Mouse (Mus musculus): ENCODE data around the gene Rtf2. TPM values are rescaled to one million over a fixed set of nuclear protein-coding genes. Genes with fewer than 3 reads are reported as not detected.
A peak's percentile ranks its signal among the peaks of the same experiment; 100 is the strongest.

Rtf2 gene
- polyA plus RNA-seq, 1 experiment: 57.1 TPM

GRCm38 (mm10) chr2:172430609-172431008 is 9.7 kb upstream of the Rtf2 start:
- H3K36me3 ChIP-seq (replicated peaks; ENCODE audit: low read length): peaks cover 90% of the 10 kb centered on the region
- peak overlapping the region; percentile 3 for H3K4me3 ChIP-seq (replicated peaks)
- no peak for TF ChIP-seq GATA1 (IDR thresholded peaks at IDR 0.05; ENCODE audit: borderline replicate concordance, low read length)
- TF ChIP-seq FLI1 (IDR thresholded peaks at IDR 0.05; ENCODE audit: low read length): no peak
- no peaks in the 10 kb centered on the region for H3K9me3 ChIP-seq
- no peaks in the 10 kb centered on the region for H3K27me3 ChIP-seq (replicated peaks)
- H3K4me1 ChIP-seq: peaks cover 90% of the 10 kb centered on the region

GRCm38 (mm10) chr2:172433746-172434145 is 6.6 kb upstream of the Rtf2 start:
- H3K9me3 ChIP-seq: no peaks in the 10 kb centered on the region
- H3K36me3 ChIP-seq (replicated peaks; ENCODE audit: low read length): peaks cover 59% of the 10 kb centered on the region
- TF ChIP-seq FLI1 (IDR thresholded peaks at IDR 0.05; ENCODE audit: low read length) (no peak), GATA1 (IDR thresholded peaks at IDR 0.05; ENCODE audit: borderline replicate concordance, low read length) (no peak)
- H3K4me1 ChIP-seq: peaks cover 89% of the 10 kb centered on the region
- no peaks in the 10 kb centered on the region for H3K27me3 ChIP-seq (replicated peaks)
- no peak overlapping the region for H3K4me3 ChIP-seq (replicated peaks)

- H3K4me1 ChIP-seq: peaks cover 80% of the 10 kb centered on the region
- no peaks in the 10 kb centered on the region for H3K9me3 ChIP-seq
- no peak for TF ChIP-seq GATA1 (IDR thresholded peaks at IDR 0.05; ENCODE audit: borderline replicate concordance, low read length)
- TF ChIP-seq FLI1 (IDR thresholded peaks at IDR 0.05; ENCODE audit: low read length): no peak
- peak overlapping the region; percentile 54 for H3K4me3 ChIP-seq (replicated peaks)
- peaks cover 31% of the 10 kb centered on the region for H3K36me3 ChIP-seq (replicated peaks; ENCODE audit: low read length)
- no peaks in the 10 kb centered on the region for H3K27me3 ChIP-seq (replicated peaks)
Measured at GRCm38 (mm10) chr2:172437371-172437952, 2.9 kb upstream of the Rtf2 start.

- H3K36me3 ChIP-seq (replicated peaks; ENCODE audit: low read length): peaks cover 35% of the 10 kb centered on the region
- TF ChIP-seq FLI1 (IDR thresholded peaks at IDR 0.05; ENCODE audit: low read length) (no peak), GATA1 (IDR thresholded peaks at IDR 0.05; ENCODE audit: borderline replicate concordance, low read length) (no peak)
- no peaks in the 10 kb centered on the region for H3K9me3 ChIP-seq
- peak overlapping the region; percentile 99 for H3K4me3 ChIP-seq (replicated peaks)
- H3K27me3 ChIP-seq (replicated peaks): no peaks in the 10 kb centered on the region
- peaks cover 68% of the 10 kb centered on the region for H3K4me1 ChIP-seq
Measured at GRCm38 (mm10) chr2:172440640-172441005, 267 bp downstream of the Rtf2 start.

DNA sequence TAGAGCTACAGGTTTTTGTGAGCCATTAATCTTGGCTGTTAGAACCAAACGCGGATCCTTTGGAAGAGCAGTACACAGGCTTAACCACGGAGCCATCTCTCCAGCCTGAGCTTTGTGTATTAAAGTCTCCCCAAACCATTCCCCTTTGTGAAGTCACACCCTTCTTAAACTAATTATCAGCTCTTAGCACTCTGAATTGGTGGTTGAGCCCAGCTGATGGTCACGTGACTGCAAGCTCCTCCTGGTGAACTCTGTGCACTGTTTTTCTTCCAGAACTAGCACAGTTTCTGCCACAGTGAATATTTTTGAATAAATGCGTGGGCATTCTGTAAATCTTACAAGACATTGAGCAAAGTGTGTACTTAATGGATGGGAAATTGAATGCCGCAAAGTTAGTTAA is 820 bp downstream of the Rtf2 start:
- peak overlapping the region; percentile 99 for H3K4me3 ChIP-seq (replicated peaks)
- TF ChIP-seq GATA1 (IDR thresholded peaks at IDR 0.05; ENCODE audit: borderline replicate concordance, low read length) (no peak), FLI1 (IDR thresholded peaks at IDR 0.05; ENCODE audit: low read length) (no peak)
- peaks cover 40% of the 10 kb centered on the region for H3K36me3 ChIP-seq (replicated peaks; ENCODE audit: low read length)
- H3K27me3 ChIP-seq (replicated peaks): no peaks in the 10 kb centered on the region
- peaks cover 68% of the 10 kb centered on the region for H3K4me1 ChIP-seq
- no peaks in the 10 kb centered on the region for H3K9me3 ChIP-seq

DNA sequence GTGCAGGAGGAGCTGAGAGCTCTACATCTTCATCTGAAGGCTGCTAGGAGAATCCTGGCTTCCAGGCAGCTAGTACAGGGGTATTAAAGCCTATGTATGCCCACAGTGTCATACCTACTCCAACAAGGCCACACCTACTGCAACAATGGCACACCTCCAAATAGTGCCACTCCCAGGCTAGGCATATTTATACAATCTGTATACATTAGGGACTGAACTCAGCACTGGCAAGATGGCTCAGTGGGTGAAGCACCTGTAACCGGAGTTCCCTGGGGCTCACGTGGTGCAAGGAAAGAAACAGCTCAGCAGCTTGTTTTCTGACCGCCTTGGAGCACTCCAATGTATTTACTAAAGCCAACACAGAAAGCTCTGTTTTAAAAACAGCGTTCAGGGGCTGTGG is 5.3 kb downstream of the Rtf2 start:
- Histone ChIP-seq H3K27me3 (replicated peaks) (no peaks in the 10 kb centered on the region), H3K36me3 (replicated peaks; ENCODE audit: low read length) (peaks cover 85% of the 10 kb centered on the region), H3K4me3 (replicated peaks) (no peak overlapping the region), H3K4me1 (peaks cover 44% of the 10 kb centered on the region), H3K9me3 (no peaks in the 10 kb centered on the region)
- TF ChIP-seq FLI1 (IDR thresholded peaks at IDR 0.05; ENCODE audit: low read length) (no peak), GATA1 (IDR thresholded peaks at IDR 0.05; ENCODE audit: borderline replicate concordance, low read length) (no peak)

DNA sequence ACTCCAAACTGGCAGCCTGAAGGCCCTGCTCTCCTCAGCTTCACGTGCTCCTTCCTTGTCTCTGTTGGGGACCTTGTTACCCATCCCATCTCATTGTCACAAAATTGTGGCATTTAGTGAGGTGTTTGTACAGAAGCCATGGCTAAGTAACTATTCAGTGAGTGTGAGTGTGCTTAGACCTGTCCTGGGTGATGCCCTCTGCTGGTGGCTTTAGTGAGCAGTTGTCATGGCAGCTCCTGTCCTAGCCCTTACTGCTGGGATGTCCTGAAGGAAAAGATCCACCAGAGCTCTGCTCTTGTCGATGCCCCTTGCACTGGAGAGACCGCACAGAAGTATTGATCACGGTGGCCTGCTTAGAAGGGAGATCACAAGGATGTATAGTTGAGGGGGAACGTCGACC is 7.0 kb downstream of the Rtf2 start:
- Histone ChIP-seq H3K9me3 (no peaks in the 10 kb centered on the region), H3K36me3 (replicated peaks; ENCODE audit: low read length) (peaks cover 93% of the 10 kb centered on the region), H3K27me3 (replicated peaks) (no peaks in the 10 kb centered on the region), H3K4me1 (peaks cover 32% of the 10 kb centered on the region), H3K4me3 (replicated peaks) (no peak overlapping the region)
- no peak for TF ChIP-seq GATA1 (IDR thresholded peaks at IDR 0.05; ENCODE audit: borderline replicate concordance, low read length)
- no peak for TF ChIP-seq FLI1 (IDR thresholded peaks at IDR 0.05; ENCODE audit: low read length)

GRCm38 (mm10) chr2:172448329-172448728 is 8.0 kb downstream of the Rtf2 start:
- no peak overlapping the region for H3K4me3 ChIP-seq (replicated peaks)
- no peak for TF ChIP-seq GATA1 (IDR thresholded peaks at IDR 0.05; ENCODE audit: borderline replicate concordance, low read length)
- TF ChIP-seq FLI1 (IDR thresholded peaks at IDR 0.05; ENCODE audit: low read length): no peak
- H3K9me3 ChIP-seq: no peaks in the 10 kb centered on the region
- H3K36me3 ChIP-seq (replicated peaks; ENCODE audit: low read length): peaks cover 99% of the 10 kb centered on the region
- H3K27me3 ChIP-seq (replicated peaks): no peaks in the 10 kb centered on the region
- H3K4me1 ChIP-seq: peaks cover 22% of the 10 kb centered on the region

DNA sequence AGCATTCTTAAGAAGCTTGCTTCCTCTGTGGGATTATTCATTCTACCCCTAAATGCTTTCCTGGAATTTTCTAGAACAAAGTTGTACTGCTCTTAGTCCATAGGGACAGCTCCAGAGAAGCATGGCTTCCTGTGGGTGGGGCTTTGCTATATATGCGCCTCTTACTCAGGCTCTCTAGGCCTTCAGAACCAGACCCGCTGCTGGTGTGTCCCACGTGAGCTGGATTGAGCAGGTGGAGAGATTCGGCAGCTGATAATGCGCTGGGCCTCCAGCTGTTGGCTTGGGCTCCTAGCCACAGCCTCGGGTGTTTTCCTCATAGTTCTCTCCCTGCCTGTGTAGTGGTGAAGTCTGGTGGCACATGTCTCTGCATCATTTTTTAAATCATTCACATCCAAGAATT is 10.3 kb downstream of the Rtf2 start:
- no peaks in the 10 kb centered on the region for H3K9me3 ChIP-seq
- TF ChIP-seq FLI1 (IDR thresholded peaks at IDR 0.05; ENCODE audit: low read length): no peak
- no peak for TF ChIP-seq GATA1 (IDR thresholded peaks at IDR 0.05; ENCODE audit: borderline replicate concordance, low read length)
- no peak overlapping the region for H3K4me3 ChIP-seq (replicated peaks)
- H3K27me3 ChIP-seq (replicated peaks): no peaks in the 10 kb centered on the region
- peaks cover 16% of the 10 kb centered on the region for H3K4me1 ChIP-seq
- peaks cover 99% of the 10 kb centered on the region for H3K36me3 ChIP-seq (replicated peaks; ENCODE audit: low read length)

DNA sequence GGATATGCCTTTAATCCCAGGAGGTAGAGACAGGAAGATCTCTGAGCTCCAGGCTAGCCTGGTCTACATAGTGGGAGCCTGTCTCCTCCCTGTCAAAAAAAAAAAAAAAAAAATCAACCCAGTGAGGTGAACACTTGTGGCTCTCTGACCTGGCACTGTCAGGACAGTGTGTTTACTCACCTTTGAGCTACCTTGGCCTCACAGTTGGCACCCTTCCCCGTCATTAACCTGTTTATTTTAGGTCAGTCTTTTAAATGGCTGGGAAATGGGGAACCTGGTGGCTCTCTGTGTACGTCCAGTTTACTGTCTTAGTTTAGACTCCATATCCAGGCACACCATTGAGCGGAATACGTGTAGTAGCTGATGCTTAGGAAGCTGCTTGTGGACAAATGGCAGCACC is 11.7 kb downstream of the Rtf2 start:
- Histone ChIP-seq H3K9me3 (no peaks in the 10 kb centered on the region), H3K36me3 (replicated peaks; ENCODE audit: low read length) (peaks cover 99% of the 10 kb centered on the region), H3K4me3 (replicated peaks) (no peak overlapping the region), H3K27me3 (replicated peaks) (no peaks in the 10 kb centered on the region), H3K4me1 (peaks cover 14% of the 10 kb centered on the region)
- TF ChIP-seq FLI1 (IDR thresholded peaks at IDR 0.05; ENCODE audit: low read length): no peak

DNA sequence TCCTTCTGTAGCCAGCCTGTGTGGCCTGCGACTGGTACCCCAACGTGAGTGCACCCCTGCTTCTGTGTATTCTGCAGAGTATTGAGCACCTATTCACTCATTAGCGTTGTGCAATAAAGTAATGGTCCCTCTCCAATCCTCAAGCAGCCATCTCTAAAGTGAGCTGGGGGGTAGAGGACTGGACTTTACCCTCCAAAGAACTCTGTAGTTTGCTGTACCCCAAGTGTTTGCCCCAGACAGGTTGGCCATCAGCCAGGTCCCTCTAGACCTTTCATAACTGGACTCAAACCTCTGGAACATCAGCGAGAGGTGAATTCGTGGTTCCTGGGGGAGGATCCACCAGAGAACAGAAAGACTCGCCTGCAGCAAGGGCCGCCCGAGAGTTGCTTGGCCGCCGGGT is 12.1 kb downstream of the Rtf2 start:
- no peaks in the 10 kb centered on the region for H3K27me3 ChIP-seq (replicated peaks)
- no peaks in the 10 kb centered on the region for H3K9me3 ChIP-seq
- TF ChIP-seq FLI1 (IDR thresholded peaks at IDR 0.05; ENCODE audit: low read length): no peak
- no peak for TF ChIP-seq GATA1 (IDR thresholded peaks at IDR 0.05; ENCODE audit: borderline replicate concordance, low read length)
- no peak overlapping the region for H3K4me3 ChIP-seq (replicated peaks)
- peaks cover 99% of the 10 kb centered on the region for H3K36me3 ChIP-seq (replicated peaks; ENCODE audit: low read length)
- peaks cover 14% of the 10 kb centered on the region for H3K4me1 ChIP-seq

Data from megakaryocyte, embryonic 14.5 days (primary cell).